Mouse (Mus musculus) CH12.LX (cell line): Measurements from ENCODE around the gene Pcdh15. TPM values are rescaled to one million over a fixed set of nuclear protein-coding genes. Genes with fewer than 3 reads are reported as not detected.

ENCODE experiments used
- DNase-seq: peaks from one replicate; pipeline ENCODE4 v3.0.0-alpha.2; 2013; ENCODE audit errors: extremely low read depth
- H3K27ac ChIP-seq: 2 replicates; pipeline ENCODE4 v1.5.1; 2012; ENCODE audit warnings: low read depth, mild to moderate bottlenecking, control low read depth, moderate library complexity; ENCODE audit not compliant: insufficient read depth
- H3K27me3 ChIP-seq: replicated peaks from 2 replicates; pipeline ENCODE3; 2012; ENCODE audit warnings: inconsistent platforms
- H3K36me3 ChIP-seq, 2 experiments: replicated peaks in 1 of 2; 2 replicates each; pipeline versions ENCODE3 to v1.6.1; 2012; ENCODE audit warnings: inconsistent platforms in 1 of 2, low read length in 1 of 2, mild to moderate bottlenecking in 1 of 2, mixed read lengths in 1 of 2, moderate library complexity in 1 of 2; ENCODE audit not compliant: control insufficient read depth in 1 of 2, insufficient read depth in 1 of 2
- H3K4me1 ChIP-seq, 2 experiments: 2 replicates each; pipeline ENCODE4 v1.6.1; 2012; ENCODE audit warnings: inconsistent platforms in 1 of 2, moderate library complexity in 1 of 2; ENCODE audit not compliant: insufficient read depth in 2 of 2, control insufficient read depth in 1 of 2
- H3K4me2 ChIP-seq: 2 replicates; pipeline ENCODE4 v1.6.1; 2012; ENCODE audit warnings: low read depth, mild to moderate bottlenecking, control low read depth; ENCODE audit not compliant: poor library complexity, insufficient read depth, severe bottlenecking
- H3K4me3 ChIP-seq, 3 experiments: fragments of 150-350 bp in 1 of 3; sonication (generic) in 1 of 3; replicated peaks in 1 of 3; 2 replicates each; pipeline versions ENCODE3 to v1.5.1; 2011 to 2012; ENCODE audit warnings: low read depth in 2 of 3, low read length in 2 of 3, mild to moderate bottlenecking in 2 of 3, moderate library complexity in 2 of 3, control low read depth in 1 of 3, improper control_type of control experiment in 1 of 3, inconsistent platforms in 1 of 3, mixed read lengths in 1 of 3; ENCODE audit not compliant: poor library complexity in 1 of 3
- H3K79me2 ChIP-seq: replicated peaks from 2 replicates; pipeline ENCODE4 v1.6.1; 2012; ENCODE audit warnings: mild to moderate bottlenecking, moderate library complexity; ENCODE audit not compliant: control insufficient read depth, poor library complexity, insufficient read depth, severe bottlenecking; ENCODE audit errors: extremely low read depth
- H3K9ac ChIP-seq: 2 replicates; pipeline ENCODE4 v1.6.1; 2012; ENCODE audit warnings: low read depth, mild to moderate bottlenecking, control low read depth, moderate library complexity; ENCODE audit not compliant: insufficient read depth
- H3K9me3 ChIP-seq: replicated peaks from 2 replicates; pipeline ENCODE3; 2012; ENCODE audit warnings: low read length, inconsistent platforms, mixed read lengths
- CHD1 ChIP-seq: IDR thresholded peaks from 2 replicates; pipeline ENCODE4 v1.6.1; 2012; ENCODE audit warnings: low read depth, low read length, improper control_type of control experiment, inconsistent platforms
- CHD2 ChIP-seq: IDR thresholded peaks from 2 replicates; pipeline ENCODE4 v1.6.1; 2011; ENCODE audit warnings: low read length, improper control_type of control experiment
- ELF1 ChIP-seq: IDR thresholded peaks from 2 replicates; pipeline ENCODE4 v1.6.1; 2014; ENCODE audit warnings: low read depth, mild to moderate bottlenecking, inconsistent platforms, low read length, improper control_type of control experiment
- EP300 ChIP-seq: IDR thresholded peaks from 2 replicates; pipeline ENCODE4 v1.6.1; 2011; ENCODE audit warnings: low read length, improper control_type of control experiment
- ETS1 ChIP-seq: conservative IDR thresholded peaks from 2 replicates; pipeline ENCODE4 v1.6.1; 2012; ENCODE audit warnings: low read depth, mild to moderate bottlenecking, inconsistent platforms, low read length, improper control_type of control experiment, moderate library complexity
- GABPA ChIP-seq: IDR thresholded peaks from 2 replicates; pipeline ENCODE4 v1.6.1; 2012; ENCODE audit warnings: low read depth, low read length, improper control_type of control experiment, inconsistent platforms; ENCODE audit not compliant: insufficient replicate concordance
- HCFC1 ChIP-seq: IDR thresholded peaks from 2 replicates; pipeline ENCODE4 v1.6.1; 2012; ENCODE audit warnings: low read depth, mild to moderate bottlenecking, inconsistent platforms, low read length, improper control_type of control experiment
- KAT2A ChIP-seq: IDR thresholded peaks from 2 replicates; pipeline ENCODE4 v1.6.1; 2012; ENCODE audit warnings: low read length, improper control_type of control experiment, inconsistent platforms; ENCODE audit not compliant: insufficient replicate concordance
- MEF2A ChIP-seq: IDR thresholded peaks from 2 replicates; pipeline ENCODE4 v1.6.1; 2014; ENCODE audit warnings: low read depth, mild to moderate bottlenecking, inconsistent platforms, low read length, improper control_type of control experiment, borderline replicate concordance
- MYC ChIP-seq: IDR thresholded peaks from 2 replicates; pipeline ENCODE4 v1.6.1; 2011; ENCODE audit warnings: low read depth, mild to moderate bottlenecking, improper control_type of control experiment, low read length
- NRF1 ChIP-seq: IDR thresholded peaks from 2 replicates; pipeline ENCODE4 v1.6.1; 2014; ENCODE audit warnings: low read depth, mild to moderate bottlenecking, inconsistent platforms, low read length, improper control_type of control experiment, moderate library complexity
- PAX5 ChIP-seq: IDR thresholded peaks from 2 replicates; pipeline ENCODE4 v1.6.1; 2012; ENCODE audit warnings: low read length, inconsistent platforms, mixed read lengths
- POLR2A ChIP-seq: IDR thresholded peaks from 2 replicates; pipeline ENCODE4 v1.6.1; 2011; ENCODE audit warnings: low read depth, mild to moderate bottlenecking, improper control_type of control experiment, low read length
- POLR2AphosphoS2 ChIP-seq: IDR thresholded peaks from 2 replicates; pipeline ENCODE4 v1.6.1; 2011; ENCODE audit warnings: low read depth, low read length, improper control_type of control experiment
- RCOR1 ChIP-seq: conservative IDR thresholded peaks from 2 replicates; pipeline ENCODE4 v1.6.1; 2012; ENCODE audit warnings: low read depth, mild to moderate bottlenecking, inconsistent platforms, low read length, improper control_type of control experiment
- SIN3A ChIP-seq: IDR thresholded peaks from 2 replicates; pipeline ENCODE4 v1.6.1; 2012; ENCODE audit warnings: low read length, improper control_type of control experiment, inconsistent platforms
- TBP ChIP-seq: conservative IDR thresholded peaks from 2 replicates; pipeline ENCODE4 v1.6.1; 2011; ENCODE audit warnings: low read depth, low read length, improper control_type of control experiment
- UBTF ChIP-seq: IDR thresholded peaks from 2 replicates; pipeline ENCODE4 v1.6.1; 2012; ENCODE audit warnings: low read depth, mild to moderate bottlenecking, inconsistent platforms, low read length, improper control_type of control experiment, moderate library complexity
- ZKSCAN1 ChIP-seq: IDR thresholded peaks from 2 replicates; pipeline ENCODE4 v1.6.1; 2012; ENCODE audit warnings: low read depth, inconsistent platforms, low read length, improper control_type of control experiment, borderline replicate concordance
- ZNF384 ChIP-seq: IDR thresholded peaks from 2 replicates; pipeline ENCODE4 v1.6.1; 2012; ENCODE audit warnings: low read depth, low read length, improper control_type of control experiment, inconsistent platforms
- dilution Hi-C: fragments of 300-500 bp; cut with MboI; formaldehyde crosslinking; loops from 2 replicates; pipeline ENCODE4 v1.14.3; 2020; ENCODE audit warnings: low sequenced_read_pairs; ENCODE audit not compliant: extremely low pct_unique_long_range_greater_than_20kb, extremely low pct_ligation_motif_present
- in situ Hi-C: fragments of 300-500 bp; cut with MboI; formaldehyde crosslinking; loops from 3 replicates; pipeline ENCODE4 v1.14.3; 2019; ENCODE audit warnings: low sequenced_read_pairs, low pct_ligation_motif_present, low pct_unique_long_range_greater_than_20kb, mixed read lengths
- polyA plus RNA-seq: library from polyadenylated mRNA; unstranded; fragments of >175 nt; gene quantifications from 2 replicates; pipeline ENCODE4 v1.2.1, GENCODE M21; 2012; ENCODE audit warnings: low read depth; ENCODE audit not compliant: insufficient read length
- total RNA-seq, 2 experiments: library from RNA; depleted of rRNA; stranded (reverse); fragments of 300-350 nt in 1 of 2; fragments of >200 nt in 1 of 2; gene quantifications; 2 replicates each; pipeline ENCODE4 v1.2.3; 2012 to 2014

Pcdh15 gene
- total and polyA plus RNA-seq, 3 experiments = not detected

GRCm38 (mm10) chr10:73564216-73564615 is 465.1 kb downstream of the Pcdh15 start:
- no peaks in the 10 kb centered on the region for H3K79me2 ChIP-seq
- no peak overlapping the region for H3K9ac ChIP-seq
- no peak overlapping the region for H3K4me2 ChIP-seq
- TF ChIP-seq ZKSCAN1 = no peak
- no peak for TF ChIP-seq GABPA
- TF ChIP-seq ZNF384 = no peak
- TF ChIP-seq EP300 = no peak
- no peak for TF ChIP-seq POLR2A
- no peak for TF ChIP-seq HCFC1
- no peak for TF ChIP-seq PAX5
- no peak for TF ChIP-seq RCOR1
- no peak for TF ChIP-seq KAT2A
- no peaks in the 10 kb centered on the region for H3K4me1 ChIP-seq
- in situ Hi-C loops = no loop called here
- dilution Hi-C loops = no loop called here
- DNase-seq = no peak
- H3K9me3 ChIP-seq = peaks cover 29% of the 10 kb centered on the region
- no peak overlapping the region for H3K4me3 ChIP-seq
- H3K36me3 ChIP-seq = no peaks in the 10 kb centered on the region
- no peaks in the 10 kb centered on the region for H3K27me3 ChIP-seq
- no peak overlapping the region for H3K27ac ChIP-seq

GRCm38 (mm10) chr10:73574711-73575297 is 475.7 kb downstream of the Pcdh15 start:
- dilution Hi-C loops = no loop called here
- in situ Hi-C loops = no loop called here

GRCm38 (mm10) chr10:73667501-73667900 is 568.4 kb downstream of the Pcdh15 start:
- in situ Hi-C loops (no loop called here), dilution Hi-C loops (no loop called here)
- Histone ChIP-seq H3K79me2 (no peaks in the 10 kb centered on the region), H3K4me1 (no peaks in the 10 kb centered on the region), H3K27me3 (no peaks in the 10 kb centered on the region), H3K4me3 (no peak overlapping the region), H3K9me3 (peaks cover 25% of the 10 kb centered on the region), H3K4me2 (no peak overlapping the region), H3K9ac (no peak overlapping the region), H3K36me3 (no peaks in the 10 kb centered on the region), H3K27ac (no peak overlapping the region)
- no peak for DNase-seq
- TF ChIP-seq MYC = no peak
- TF ChIP-seq TBP = no peak
- TF ChIP-seq UBTF = no peak
- TF ChIP-seq ELF1 = no peak
- no peak for TF ChIP-seq CHD2
- no peak for TF ChIP-seq ETS1
- TF ChIP-seq CHD1 = no peak
- no peak for TF ChIP-seq SIN3A
- TF ChIP-seq POLR2AphosphoS2 = no peak
- TF ChIP-seq EP300 = no peak
- no peak for TF ChIP-seq NRF1
- no peak for TF ChIP-seq MEF2A
- no peak for TF ChIP-seq HCFC1
- TF ChIP-seq, all 38 proteins: peak for 0

More at GRCm38 (mm10) chr10:73574711-73575297, 475.7 kb downstream of the Pcdh15 start:
- Histone ChIP-seq H3K4me3 (no peak overlapping the region), H3K4me2 (no peak overlapping the region), H3K9ac (no peak overlapping the region), H3K4me1 (no peaks in the 10 kb centered on the region), H3K36me3 (no peaks in the 10 kb centered on the region), H3K27me3 (no peaks in the 10 kb centered on the region), H3K9me3 (peaks cover 11% of the 10 kb centered on the region), H3K79me2 (no peaks in the 10 kb centered on the region), H3K27ac (no peak overlapping the region)
- TF ChIP-seq ETS1 = no peak
- DNase-seq = no peak
